Mouse (Mus musculus) liver, adult 2 months (tissue): ENCODE measurements around the gene Nup62. TPM values are rescaled to one million over a fixed set of nuclear protein-coding genes. Genes with fewer than 3 reads are reported as not detected.

Experiments used
- DNase-seq: peaks from one replicate; pipeline ENCODE4 v3.0.0-alpha.2; 2011; ENCODE audit warnings: low read depth, low spot score; ENCODE audit errors: extremely low read depth
- H3K27ac ChIP-seq: fragments of 200-500 bp; replicated peaks from 2 replicates; pipeline ENCODE4 v1.5.1; 2012; ENCODE audit warnings: low read depth, mild to moderate bottlenecking, control low read depth, inconsistent platforms, low read length; ENCODE audit not compliant: insufficient read depth
- H3K27me3 ChIP-seq: fragments of 200-500 bp; 2 replicates; pipeline ENCODE4 v1.6.1; 2012; ENCODE audit warnings: mild to moderate bottlenecking, moderate library complexity, low read length, inconsistent platforms; ENCODE audit not compliant: control insufficient read depth, insufficient read depth
- H3K36me3 ChIP-seq: fragments of 200-500 bp; 2 replicates; pipeline ENCODE4 v1.6.1; 2012; ENCODE audit warnings: low read length, inconsistent platforms; ENCODE audit not compliant: control insufficient read depth, insufficient read depth
- H3K4me1 ChIP-seq: fragments of 200-500 bp; 2 replicates; pipeline ENCODE4 v1.6.1; 2011; ENCODE audit warnings: low read length; ENCODE audit not compliant: control insufficient read depth, insufficient read depth
- H3K4me3 ChIP-seq: fragments of 200-500 bp; 2 replicates; pipeline ENCODE4 v1.5.1; 2011; ENCODE audit warnings: low read depth, mild to moderate bottlenecking, control low read depth, low read length, moderate library complexity; ENCODE audit not compliant: insufficient read depth
- H3K79me2 ChIP-seq: fragments of 200-500 bp; 2 replicates; pipeline ENCODE4 v1.6.1; 2012; ENCODE audit warnings: inconsistent platforms, mild to moderate bottlenecking, low read length, moderate library complexity; ENCODE audit not compliant: control insufficient read depth, insufficient read depth
- H3K9ac ChIP-seq: fragments of 200-500 bp; 2 replicates; pipeline ENCODE4 v1.6.1; 2012; ENCODE audit warnings: low read depth, mild to moderate bottlenecking, control low read depth, inconsistent platforms, low read length
- CTCF ChIP-seq: fragments of 200-500 bp; IDR thresholded peaks from 2 replicates; pipeline ENCODE4 v1.5.1; 2011; ENCODE audit warnings: low read depth, low read length, control low read depth
- POLR2A ChIP-seq: fragments of 200-500 bp; IDR thresholded peaks from 2 replicates; pipeline ENCODE4 v1.6.1; 2011; ENCODE audit warnings: low read length, control low read depth; ENCODE audit not compliant: insufficient read depth; ENCODE audit errors: extremely low read depth
- WGBS: fragments of 180-500 bp; shearing (Covaris S2); methylation state at CpG from one replicate; pipeline ENCODE4 v1.1.7; 2018; 5-methylcytosine and 5-hydroxymethylcytosine counted together
- polyA plus RNA-seq: library from polyadenylated mRNA; depleted of rRNA; stranded (reverse); fragments of >200 nt; gene quantifications from 2 replicates; pipeline ENCODE4 v1.2.3, GENCODE M21; 2012
- total RNA-seq: library from RNA; depleted of rRNA; stranded (reverse); fragments of >200 nt; gene quantifications from 2 replicates; pipeline ENCODE4 v1.2.3, GENCODE M21; 2014

Gene Nup62
- total and polyA plus RNA-seq, 2 experiments = 4.0 to 20.6 TPM

GRCm38 (mm10) chr7:44838073-44838472, 22.2 kb downstream of the Nup62 start:
- H3K4me1 ChIP-seq = no peaks in the 10 kb centered on the region; the same call in 1 of the 2 replicates
- no peak overlapping the region for H3K4me3 ChIP-seq
- no peaks in the 10 kb centered on the region for H3K79me2 ChIP-seq
- H3K36me3 ChIP-seq = peaks cover 2% of the 10 kb centered on the region; the same call in 1 of the 2 replicates
- no peak for DNase-seq
- WGBS = 96% methylated on average over 6 of the region's 6 CpGs
- no peak for TF ChIP-seq POLR2A
- TF ChIP-seq CTCF = no peak
- no peak overlapping the region for H3K27ac ChIP-seq
- no peaks in the 10 kb centered on the region for H3K27me3 ChIP-seq
- H3K9ac ChIP-seq = no peak overlapping the region

DNA sequence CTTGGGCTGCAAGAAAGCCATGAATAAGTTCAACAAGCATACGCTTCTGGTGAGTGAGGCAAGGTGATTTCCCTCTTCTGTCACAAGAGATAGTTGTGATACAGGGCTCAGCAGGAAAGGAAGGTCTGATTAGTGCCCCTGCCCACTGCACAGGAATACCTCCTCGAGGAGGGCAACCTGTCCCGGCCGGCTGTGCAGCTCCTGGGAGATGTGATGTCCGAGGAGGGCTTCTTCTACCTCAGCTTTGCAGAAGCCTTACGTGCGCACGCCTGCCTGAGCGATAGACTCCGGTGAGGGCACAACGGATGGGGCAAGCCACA, 23.2 kb downstream of the Nup62 start:
- TF ChIP-seq POLR2A (no peak), CTCF (no peak)
- WGBS = 58% methylated on average over 11 of the region's 11 CpGs
- Histone ChIP-seq H3K27ac (no peak overlapping the region), H3K27me3 (no peaks in the 10 kb centered on the region), H3K79me2 (no peaks in the 10 kb centered on the region), H3K36me3 (peaks cover 2% of the 10 kb centered on the region; the same call in 1 of the 2 replicates), H3K4me1 (no peaks in the 10 kb centered on the region), H3K4me3 (no peak overlapping the region; the same call in 1 of the 2 replicates), H3K9ac (no peak overlapping the region)
- DNase-seq = no peak

DNA sequence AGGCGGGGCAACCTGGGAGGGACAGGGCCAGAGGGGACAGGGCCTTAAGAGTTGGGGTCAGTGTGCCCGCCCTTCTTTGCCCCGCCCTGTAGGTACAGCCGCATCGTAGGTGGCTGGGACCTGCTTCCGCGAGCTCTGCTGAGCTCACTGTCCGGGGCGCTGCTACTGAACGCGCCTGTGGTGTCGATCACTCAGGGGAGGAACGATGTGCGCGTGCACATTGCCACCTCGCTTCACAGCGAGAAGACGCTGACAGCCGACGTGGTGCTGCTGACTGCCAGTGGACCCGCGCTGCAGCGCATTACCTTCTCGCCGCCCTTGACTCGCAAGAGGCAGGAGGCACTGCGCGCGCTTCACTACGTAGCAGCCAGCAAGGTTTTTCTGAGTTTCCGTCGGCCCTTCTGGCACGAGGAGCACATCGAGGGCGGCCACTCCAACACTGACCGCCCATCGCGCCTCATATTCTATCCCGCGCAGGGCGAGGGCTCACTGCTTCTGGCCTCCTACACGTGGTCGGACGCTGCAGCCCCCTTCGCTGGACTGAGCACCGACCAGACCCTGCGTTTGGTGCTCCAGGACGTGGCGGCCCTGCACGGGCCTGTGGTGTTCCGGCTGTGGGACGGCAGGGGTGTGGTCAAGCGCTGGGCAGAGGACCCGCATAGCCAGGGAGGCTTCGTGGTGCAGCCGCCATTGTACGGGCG, 23.8 kb downstream of the Nup62 start:
- Histone ChIP-seq H3K9ac (peak overlapping the region; percentile 2; the same call in 1 of the 2 replicates), H3K27ac (no peak overlapping the region), H3K4me3 (peak overlapping the region; percentile 4; the same call in 1 of the 2 replicates), H3K27me3 (no peaks in the 10 kb centered on the region), H3K36me3 (peaks cover 5% of the 10 kb centered on the region; the same call in 1 of the 2 replicates), H3K79me2 (no peaks in the 10 kb centered on the region), H3K4me1 (no peaks in the 10 kb centered on the region)
- DNase-seq = no peak
- 20% methylated on average over 58 of the region's 58 CpGs for WGBS
- no peak for TF ChIP-seq CTCF
- TF ChIP-seq POLR2A = no peak

GRCm38 (mm10) chr7:44840426-44840825, 24.5 kb downstream of the Nup62 start:
- Histone ChIP-seq H3K9ac (no peak overlapping the region), H3K4me3 (no peak overlapping the region)
- WGBS = 76% methylated on average over 14 of the region's 14 CpGs

GRCm38 (mm10) chr7:44841825-44842463, 26.1 kb downstream of the Nup62 start:
- Histone ChIP-seq H3K4me3 (no peak overlapping the region), H3K27ac (no peak overlapping the region), H3K9ac (no peak overlapping the region), H3K79me2 (0 out of 2 replicates have a peak, but pooled peaks cover 3% of the 10 kb centered on the region), H3K36me3 (peaks cover 18% of the 10 kb centered on the region; the same call in 1 of the 2 replicates), H3K4me1 (no peaks in the 10 kb centered on the region), H3K27me3 (no peaks in the 10 kb centered on the region)
- 91% methylated on average over 8 of the region's 8 CpGs for WGBS
- DNase-seq = no peak
- no peak for TF ChIP-seq POLR2A
- no peak for TF ChIP-seq CTCF

More at GRCm38 (mm10) chr7:44840426-44840825, 24.5 kb downstream of the Nup62 start:
- no peaks in the 10 kb centered on the region for H3K27me3 ChIP-seq
- H3K4me1 ChIP-seq = no peaks in the 10 kb centered on the region
- TF ChIP-seq POLR2A (no peak), CTCF (no peak)
- no peak overlapping the region for H3K27ac ChIP-seq
- no peaks in the 10 kb centered on the region for H3K79me2 ChIP-seq
- DNase-seq = no peak
- peaks cover 7% of the 10 kb centered on the region; the same call in 1 of the 2 replicates for H3K36me3 ChIP-seq

DNA sequence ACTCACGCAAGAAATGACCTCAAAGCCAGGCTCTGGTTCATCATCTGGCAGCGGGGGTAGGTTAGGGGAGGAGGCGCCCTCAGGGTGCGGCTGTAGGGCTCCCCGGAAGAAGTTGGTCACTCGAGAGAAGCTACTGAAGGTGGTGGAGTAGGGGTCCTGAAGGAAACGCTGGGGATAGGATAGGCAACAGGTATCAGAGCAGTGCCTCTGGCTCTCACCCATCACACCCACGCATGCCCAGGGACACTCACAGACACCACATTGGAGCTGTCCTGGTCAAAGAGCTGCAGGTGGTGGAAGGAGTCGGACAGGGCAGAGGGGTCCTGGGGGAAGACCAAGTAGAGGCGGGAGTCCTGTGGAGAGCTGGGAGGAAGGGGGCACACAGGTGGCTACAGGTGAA, 29.1 kb downstream of the Nup62 start:
- DNase-seq = no peak
- Histone ChIP-seq H3K36me3 (peaks cover 18% of the 10 kb centered on the region; the same call in 1 of the 2 replicates), H3K79me2 (peaks cover 8% of the 10 kb centered on the region; the same call in 1 of the 2 replicates), H3K4me1 (peaks cover 5% of the 10 kb centered on the region), H3K27ac (no peak overlapping the region), H3K4me3 (no peak overlapping the region), H3K27me3 (no peaks in the 10 kb centered on the region), H3K9ac (no peak overlapping the region)
- 92% methylated on average over 10 of the region's 10 CpGs for WGBS
- no peak for TF ChIP-seq CTCF
- TF ChIP-seq POLR2A = no peak
